Mouse (Mus musculus) midbrain, embryonic 14.5 days (tissue): ENCODE results near the gene Ppp2r1b. TPM values are rescaled to one million over a fixed set of nuclear protein-coding genes. Genes with fewer than 3 reads are reported as not detected.

Experiments used
- ATAC-seq: fragments of 200-750 bp; cut with Nextera tagmentation; 2 replicates; pipeline ENCODE4 v1.8.0; 2017; ENCODE audit warnings: moderate number of reproducible peaks, moderate library complexity; ENCODE audit not compliant: low FRiP score, low TSS enrichment
- DNase-seq: peaks from one replicate; pipeline ENCODE4 v3.0.0-alpha.2; 2015
- H3K27ac ChIP-seq: fragments of 300-500 bp; sonication (generic); replicated peaks from 2 replicates; pipeline ENCODE4 v1.5.1; 2014; ENCODE audit warnings: mild to moderate bottlenecking, low read depth, low read length, moderate library complexity
- H3K27me3 ChIP-seq: fragments of 300-500 bp; sonication (generic); 2 replicates; pipeline ENCODE4 v1.6.1; 2014; ENCODE audit warnings: low read length, control low read depth, mixed read lengths; ENCODE audit not compliant: control insufficient read depth, insufficient read depth
- H3K36me3 ChIP-seq: fragments of 300-500 bp; sonication (generic); 2 replicates; pipeline ENCODE4 v1.6.1; 2014; ENCODE audit warnings: low read length, control low read depth; ENCODE audit not compliant: control insufficient read depth, insufficient read depth
- H3K4me1 ChIP-seq: fragments of 300-500 bp; sonication (generic); 2 replicates; pipeline ENCODE4 v1.6.1; 2014; ENCODE audit warnings: mild to moderate bottlenecking, antibody characterized with exemption, low read length, control low read depth; ENCODE audit not compliant: control insufficient read depth, insufficient read depth
- H3K4me2 ChIP-seq: fragments of 300-500 bp; sonication (generic); 2 replicates; pipeline ENCODE4 v1.6.1; 2014; ENCODE audit warnings: mild to moderate bottlenecking, low read length, moderate library complexity
- H3K4me3 ChIP-seq: fragments of 300-500 bp; sonication (generic); replicated peaks from 2 replicates; pipeline ENCODE4 v1.5.1; 2014; ENCODE audit warnings: low read depth, low read length
- H3K9ac ChIP-seq: fragments of 300-500 bp; sonication (generic); replicated peaks from 2 replicates; pipeline ENCODE4 v1.6.1; 2014; ENCODE audit warnings: mild to moderate bottlenecking, low read length, moderate library complexity
- H3K9me3 ChIP-seq: fragments of 300-500 bp; sonication (generic); 2 replicates; pipeline ENCODE4 v1.6.1; 2016; ENCODE audit warnings: low read length, control low read depth, mixed read lengths; ENCODE audit not compliant: control insufficient read depth
- WGBS: fragments of 180-500 bp; shearing (Covaris S2); extraction: QIAGEN DNeasy Blood & Tissue Kit; methylation state at CpG from one replicate; pipeline ENCODE4 v1.1.7; 2014; 5-methylcytosine and 5-hydroxymethylcytosine counted together
- polyA plus RNA-seq: library from polyadenylated mRNA; unstranded; fragments of >200 nt; fragmentation: Nextera tagmentation; extraction: Ambion mirVana; gene quantifications from 2 replicates; pipeline ENCODE4 v1.2.1, GENCODE M21; 2014

Ppp2r1b gene
- polyA plus RNA-seq, 1 experiment from 2014 or later: 47.8 TPM

- ATAC-seq: no peak
These were observed 77.5 kb downstream of the Ppp2r1b start for GRCm38 (mm10) chr9:50922363-50923153.

DNA sequence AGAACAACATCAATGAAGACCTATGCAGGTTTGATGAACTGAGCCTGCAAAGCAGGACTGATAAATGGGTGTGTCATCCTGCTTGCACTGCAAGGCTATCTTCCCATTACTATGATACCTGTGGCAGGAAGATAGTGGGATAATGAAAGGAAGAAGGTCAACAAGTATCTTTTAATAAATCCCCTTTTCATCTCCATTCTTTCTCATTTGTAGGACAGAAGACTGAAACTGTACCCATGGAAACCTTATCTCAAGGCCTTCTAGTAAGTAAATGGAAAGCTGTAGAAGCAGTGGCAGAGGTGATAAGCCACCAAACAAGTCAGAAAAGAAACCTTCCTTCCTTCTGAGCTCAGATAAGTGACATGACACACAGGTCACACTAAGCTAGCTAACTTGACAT is 79.4 kb downstream of the Ppp2r1b start:
- no peak overlapping the region for H3K4me3 ChIP-seq
- H3K27ac ChIP-seq: no peak overlapping the region
- H3K27me3 ChIP-seq: no peaks in the 10 kb centered on the region
- H3K36me3 ChIP-seq: peaks cover 2% of the 10 kb centered on the region; the same call in 1 of the 2 replicates
- no peak overlapping the region for H3K4me2 ChIP-seq
- no peak overlapping the region for H3K9ac ChIP-seq
- no peaks in the 10 kb centered on the region for H3K9me3 ChIP-seq
- ATAC-seq: no peak
- no peak for DNase-seq
- H3K4me1 ChIP-seq: no peaks in the 10 kb centered on the region

More at GRCm38 (mm10) chr9:50922363-50923153, 77.5 kb downstream of the Ppp2r1b start:
- 81% methylated on average over 5 of the region's 5 CpGs for WGBS
- H3K4me3 ChIP-seq: no peak overlapping the region
- H3K4me2 ChIP-seq: no peak overlapping the region
- no peak overlapping the region for H3K9ac ChIP-seq
- H3K27me3 ChIP-seq: no peaks in the 10 kb centered on the region
- no peaks in the 10 kb centered on the region for H3K9me3 ChIP-seq
- H3K27ac ChIP-seq: no peak overlapping the region
- no peak for DNase-seq
- no peaks in the 10 kb centered on the region for H3K4me1 ChIP-seq
- no peaks in the 10 kb centered on the region for H3K36me3 ChIP-seq

- no peak overlapping the region for H3K4me3 ChIP-seq
- WGBS: 90% methylated on average over 4 of the region's 4 CpGs
- no peak overlapping the region for H3K9ac ChIP-seq
- no peaks in the 10 kb centered on the region for H3K9me3 ChIP-seq
- no peaks in the 10 kb centered on the region for H3K4me1 ChIP-seq
- H3K36me3 ChIP-seq: peaks cover 2% of the 10 kb centered on the region; the same call in 1 of the 2 replicates
- no peak overlapping the region for H3K27ac ChIP-seq
- ATAC-seq (no peak), DNase-seq (no peak)
- H3K4me2 ChIP-seq: no peak overlapping the region
- no peaks in the 10 kb centered on the region for H3K27me3 ChIP-seq
These were observed 80.7 kb downstream of the Ppp2r1b start for GRCm38 (mm10) chr9:50925801-50926200.

- H3K4me2 ChIP-seq: no peak overlapping the region
- no peak overlapping the region for H3K27ac ChIP-seq
- ATAC-seq: no peak
- no peak for DNase-seq
- peaks cover 5% of the 10 kb centered on the region; the same call in 1 of the 2 replicates for H3K36me3 ChIP-seq
- no peaks in the 10 kb centered on the region for H3K4me1 ChIP-seq
- H3K9ac ChIP-seq: no peak overlapping the region
- H3K9me3 ChIP-seq: no peaks in the 10 kb centered on the region
- no peak overlapping the region for H3K4me3 ChIP-seq
- H3K27me3 ChIP-seq: no peaks in the 10 kb centered on the region
These were observed 84.9 kb downstream of the Ppp2r1b start for GRCm38 (mm10) chr9:50929986-50930385.

- ATAC-seq: no peak
- 93% methylated on average over 3 of the region's 3 CpGs for WGBS
- no peak for DNase-seq
These were observed 96.8 kb downstream of the Ppp2r1b start for GRCm38 (mm10) chr9:50941804-50942401.

GRCm38 (mm10) chr9:50942711-50943110 is 97.6 kb downstream of the Ppp2r1b start:
- Histone ChIP-seq H3K9ac (no peak overlapping the region), H3K9me3 (no peaks in the 10 kb centered on the region; the same call in 1 of the 2 replicates), H3K36me3 (no peaks in the 10 kb centered on the region), H3K4me3 (no peak overlapping the region), H3K27me3 (no peaks in the 10 kb centered on the region), H3K4me1 (no peaks in the 10 kb centered on the region), H3K27ac (no peak overlapping the region), H3K4me2 (no peak overlapping the region)
- 88% methylated on average over 2 of the region's 2 CpGs for WGBS
- DNase-seq (no peak), ATAC-seq (no peak)

More at GRCm38 (mm10) chr9:50941804-50942401, 96.8 kb downstream of the Ppp2r1b start:
- Histone ChIP-seq H3K27me3 (no peaks in the 10 kb centered on the region), H3K4me1 (no peaks in the 10 kb centered on the region), H3K4me3 (no peak overlapping the region), H3K27ac (no peak overlapping the region), H3K4me2 (no peak overlapping the region), H3K9me3 (no peaks in the 10 kb centered on the region; the same call in 1 of the 2 replicates), H3K36me3 (no peaks in the 10 kb centered on the region), H3K9ac (no peak overlapping the region)

Other genes with a start within 250 kb of the Ppp2r1b start
- gene Sdhd, start 241.5 kb upstream of the Ppp2r1b start, polyA plus RNA-seq: 234 and 235 TPM in 2 replicates
- 396 and 508 TPM in 2 replicates for gene Timm8b, start 241.4 kb upstream of the Ppp2r1b start, polyA plus RNA-seq
- 2.9 and 4.9 TPM in 2 replicates for gene Pih1d2, start 228.0 kb upstream of the Ppp2r1b start, polyA plus RNA-seq
- gene Nkapd1, start 227.8 kb upstream of the Ppp2r1b start, polyA plus RNA-seq: 24.2 and 25.6 TPM in 2 replicates
- 48.6 and 54.9 TPM in 2 replicates for gene Dlat, start 185.5 kb upstream of the Ppp2r1b start, polyA plus RNA-seq
- 31.5 and 35.1 TPM in 2 replicates for gene Dixdc1, start 105.8 kb upstream of the Ppp2r1b start, polyA plus RNA-seq
- 0.89 and 1.1 TPM in 2 replicates for gene 2310030G06Rik, start 98.8 kb upstream of the Ppp2r1b start, polyA plus RNA-seq
- gene Cryab, start 94.0 kb upstream of the Ppp2r1b start, polyA plus RNA-seq: 2.5 and 3.7 TPM in 2 replicates
- gene Hspb2, start 92.9 kb upstream of the Ppp2r1b start, polyA plus RNA-seq: 1.5 TPM in 1 of 2 replicates, not detected in the other
- 12.5 and 14.3 TPM in 2 replicates for gene Fdxacb1, start 77.1 kb upstream of the Ppp2r1b start, polyA plus RNA-seq
- 57.7 and 60.3 TPM in 2 replicates for gene Alg9, start 70.3 kb upstream of the Ppp2r1b start, polyA plus RNA-seq
- 56.2 and 59.7 TPM in 2 replicates for gene 1110032A03Rik, start 69.8 kb upstream of the Ppp2r1b start, polyA plus RNA-seq
- 13.8 and 17.0 TPM in 2 replicates for gene Sik2, start 163.8 kb downstream of the Ppp2r1b start, polyA plus RNA-seq
- gene Btg4, start 215.6 kb downstream of the Ppp2r1b start, polyA plus RNA-seq: not detected in 2 replicates
- gene Layn, start 231.8 kb downstream of the Ppp2r1b start, polyA plus RNA-seq: 0.72 and 0.84 TPM in 2 replicates